Mouse (Mus musculus) thymus, postnatal 4 days (tissue): ENCODE results near the gene B3gnt6.

Experiments
- DNase-seq: peaks from one replicate; pipeline ENCODE4 v3.0.0; 2021

Gene B3gnt6

GRCm38 (mm10) chr7:98176322-98177070 lies 22.8 kb downstream of the B3gnt6 start:
- DNase-seq, result peak; percentile 56

GRCm38 (mm10) chr7:98174883-98175755 lies 24.2 kb downstream of the B3gnt6 start:
- DNase-seq, result no peak

GRCm38 (mm10) chr7:98173408-98173807 lies 25.9 kb downstream of the B3gnt6 start:
- DNase-seq, result no peak

- no peak for DNase-seq
Observed at GRCm38 (mm10) chr7:98172661-98173060, 26.6 kb downstream of the B3gnt6 start.

GRCm38 (mm10) chr7:98171141-98172073 lies 27.9 kb downstream of the B3gnt6 start:
- no peak for DNase-seq

GRCm38 (mm10) chr7:98164999-98165528 lies 34.2 kb downstream of the B3gnt6 start:
- peak; percentile 63 for DNase-seq

GRCm38 (mm10) chr7:98164382-98164998 lies 34.8 kb downstream of the B3gnt6 start:
- peak; percentile 68 for DNase-seq

- no peak for DNase-seq
Observed at GRCm38 (mm10) chr7:98163700-98164099, 35.6 kb downstream of the B3gnt6 start.

GRCm38 (mm10) chr7:98162239-98162638 lies 37.0 kb downstream of the B3gnt6 start:
- DNase-seq, result no peak

GRCm38 (mm10) chr7:98160041-98160740 lies 39.1 kb downstream of the B3gnt6 start:
- DNase-seq, result no peak

- no peak for DNase-seq
Observed at GRCm38 (mm10) chr7:98158481-98158880, 40.8 kb downstream of the B3gnt6 start.

- no peak for DNase-seq
Observed at GRCm38 (mm10) chr7:98157636-98158332, 41.5 kb downstream of the B3gnt6 start.

- DNase-seq, result no peak
Observed at GRCm38 (mm10) chr7:98156280-98156665, 43.0 kb downstream of the B3gnt6 start.

GRCm38 (mm10) chr7:98155546-98156279 lies 43.6 kb downstream of the B3gnt6 start:
- peak; percentile 88 for DNase-seq

GRCm38 (mm10) chr7:98153892-98154291 lies 45.4 kb downstream of the B3gnt6 start:
- no peak for DNase-seq

- no peak for DNase-seq
Observed at GRCm38 (mm10) chr7:98153345-98153744, 45.9 kb downstream of the B3gnt6 start.

GRCm38 (mm10) chr7:98152400-98152799 lies 46.9 kb downstream of the B3gnt6 start:
- no peak for DNase-seq

- DNase-seq, result no peak
Observed at GRCm38 (mm10) chr7:98150525-98150924, 48.8 kb downstream of the B3gnt6 start.

- no peak for DNase-seq
Observed at GRCm38 (mm10) chr7:98149802-98150201, 49.5 kb downstream of the B3gnt6 start.
